Mouse (Mus musculus) G1E-ER4 (cell line): Measurements from ENCODE around the gene Pxmp2. TPM values are rescaled to one million over a fixed set of nuclear protein-coding genes. Genes with fewer than 3 reads are reported as not detected.
A peak's percentile ranks its signal among the peaks of the same experiment; 100 is the strongest.

Experiments used
- GATA1 ChIP-seq: IDR thresholded peaks from one replicate; pipeline ENCODE4 v1.8.0; 2012; ENCODE audit warnings: low read length, inconsistent platforms
- polyA plus RNA-seq: library from polyadenylated mRNA; stranded (reverse); fragments of >175 nt; gene quantifications from 2 replicates; pipeline ENCODE4 v1.2.3, GENCODE M21; 2012

The Pxmp2 gene
- 41.5 and 51.4 TPM in 2 replicates for polyA plus RNA-seq

GRCm38 (mm10) chr5:110285770-110286445, at the start of gene Pxmp2, which contains the start of gene Pole:
Gene Pxmp2, minus strand, starts transcription at chr5:110286186.
Gene Pole, plus strand, starts transcription at chr5:110286306.
- no peak for TF ChIP-seq GATA1

DNA sequence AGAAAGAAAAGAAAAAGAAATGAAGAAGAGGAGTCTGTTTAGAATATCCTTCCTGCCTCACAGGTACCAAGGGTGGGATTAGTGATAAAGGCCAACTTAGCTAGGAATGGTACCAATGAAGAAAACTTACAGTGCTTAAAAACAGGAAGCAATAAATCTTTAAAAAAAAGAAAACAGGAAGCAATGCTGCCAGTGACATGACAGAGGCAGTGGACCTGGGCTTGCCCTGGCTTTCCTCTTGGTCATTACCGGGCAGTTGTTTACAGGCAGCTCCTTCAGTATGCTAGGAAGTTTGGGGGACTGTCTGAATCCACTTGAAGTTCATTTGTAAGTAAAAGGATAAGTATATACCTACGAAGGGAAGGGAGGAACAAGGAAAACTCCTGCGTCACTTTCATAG, 44.5 kb upstream of the Pxmp2 start:
- no peak for TF ChIP-seq GATA1

DNA sequence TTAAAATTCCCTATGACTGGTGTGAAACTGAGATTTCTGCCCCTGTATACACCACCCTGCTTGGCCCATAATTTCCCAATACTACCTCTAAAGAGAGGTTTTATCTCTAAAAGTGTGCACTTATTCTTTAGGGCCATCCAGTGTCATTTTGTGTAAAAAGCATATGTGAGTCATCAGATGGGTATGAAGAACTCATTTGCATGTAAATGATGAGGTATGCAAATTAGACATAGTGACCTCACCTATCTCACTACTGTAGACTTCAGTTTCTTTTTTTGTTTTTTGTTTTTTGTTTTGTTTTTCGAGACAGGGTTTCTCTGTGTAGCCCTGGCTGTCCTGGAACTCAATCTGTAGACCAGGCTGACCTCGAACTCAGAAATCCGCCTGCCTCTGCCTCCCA, 27.1 kb upstream of the Pxmp2 start:
- TF ChIP-seq GATA1 = no peak

- TF ChIP-seq GATA1 = no peak
These were observed 22.9 kb upstream of the Pxmp2 start for GRCm38 (mm10) chr5:110308861-110309260.

DNA sequence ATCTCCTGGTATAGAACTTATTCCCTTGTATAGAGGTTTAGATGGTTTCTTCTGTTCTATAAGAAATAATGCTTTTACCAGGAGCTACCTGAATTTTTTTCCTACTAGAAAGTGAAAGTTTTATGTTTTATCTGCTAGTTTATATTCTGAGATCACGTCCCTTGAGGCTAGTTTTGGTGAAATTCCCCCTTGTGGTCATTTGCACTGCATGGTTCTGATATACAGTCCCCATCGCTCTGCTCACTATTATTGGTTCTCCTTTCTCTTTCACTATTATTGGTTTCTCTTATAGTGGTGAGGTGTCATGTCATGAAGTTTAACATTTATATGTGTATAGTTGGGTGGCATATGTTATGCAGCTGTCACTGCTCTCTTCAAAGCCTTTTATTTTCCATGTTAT, 14.6 kb upstream of the Pxmp2 start:
- TF ChIP-seq GATA1 = no peak

DNA sequence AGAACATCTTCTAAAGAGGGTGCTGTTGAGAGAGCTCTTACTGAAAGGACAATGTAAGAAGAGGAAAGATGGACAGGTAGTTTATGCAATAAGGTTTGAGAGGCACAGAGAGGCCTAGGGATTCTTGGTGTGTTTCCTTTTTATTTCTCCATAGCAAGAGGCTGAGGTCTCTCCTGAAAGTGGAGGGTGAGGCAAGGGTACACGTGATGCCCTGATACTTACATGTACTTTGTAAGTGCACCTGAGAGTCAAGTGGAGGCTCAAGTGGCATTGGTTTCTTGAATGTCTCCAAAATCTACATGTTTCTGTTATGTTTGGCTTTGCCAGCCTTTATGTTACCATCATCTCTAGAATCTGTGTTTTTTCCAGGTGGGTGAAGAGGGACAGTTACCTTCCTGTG, 10.7 kb upstream of the Pxmp2 start:
- TF ChIP-seq GATA1 = no peak

GRCm38 (mm10) chr5:110291649-110292048, 5.7 kb upstream of the Pxmp2 start:
- no peak for TF ChIP-seq GATA1

- TF ChIP-seq GATA1 = no peak
These were observed 1.1 kb upstream of the Pxmp2 start for GRCm38 (mm10) chr5:110287084-110287475.

GRCm38 (mm10) chr5:110286446-110287083, 579 bp upstream of the Pxmp2 start:
- no peak for TF ChIP-seq GATA1

DNA sequence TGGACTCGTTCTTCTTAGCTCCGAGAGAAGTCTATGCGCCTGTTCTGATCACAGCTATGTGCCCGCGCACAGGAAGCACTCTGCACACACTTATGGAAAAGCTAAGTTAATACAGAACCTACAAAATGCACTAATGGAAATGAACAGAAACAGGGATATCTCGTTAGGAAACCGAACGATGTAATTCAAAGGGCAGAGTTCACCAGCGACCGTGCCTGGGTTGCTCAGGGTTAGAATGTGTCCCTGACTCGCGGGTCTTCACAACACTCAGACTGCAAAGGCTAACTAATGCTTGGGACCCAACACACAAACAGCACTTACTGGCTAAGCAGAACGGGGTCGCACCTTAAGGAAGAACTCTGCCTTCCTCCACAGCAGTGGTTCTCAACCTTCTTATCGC, 830 bp downstream of the Pxmp2 start:
- TF ChIP-seq GATA1 = no peak

DNA sequence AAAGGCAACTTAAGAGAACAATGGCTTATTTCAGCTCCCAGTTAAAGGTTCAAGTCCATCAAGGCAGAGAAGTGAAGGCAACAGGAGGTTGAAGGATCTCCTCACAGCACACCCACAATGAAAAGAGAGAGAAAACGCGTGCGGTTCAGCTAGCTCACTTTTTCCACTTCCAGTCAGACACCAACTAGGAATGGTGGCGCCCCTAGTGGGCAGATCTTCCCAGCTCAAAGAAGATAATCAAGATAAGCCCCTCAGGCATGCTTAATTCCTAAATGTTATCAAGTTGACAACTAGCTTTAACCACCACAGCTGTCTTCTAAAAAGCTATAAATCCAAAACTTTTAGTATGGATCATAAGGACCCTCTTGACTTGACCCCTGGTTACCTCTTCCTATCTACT, 1.4 kb downstream of the Pxmp2 start:
- TF ChIP-seq GATA1 = peak; percentile 71

DNA sequence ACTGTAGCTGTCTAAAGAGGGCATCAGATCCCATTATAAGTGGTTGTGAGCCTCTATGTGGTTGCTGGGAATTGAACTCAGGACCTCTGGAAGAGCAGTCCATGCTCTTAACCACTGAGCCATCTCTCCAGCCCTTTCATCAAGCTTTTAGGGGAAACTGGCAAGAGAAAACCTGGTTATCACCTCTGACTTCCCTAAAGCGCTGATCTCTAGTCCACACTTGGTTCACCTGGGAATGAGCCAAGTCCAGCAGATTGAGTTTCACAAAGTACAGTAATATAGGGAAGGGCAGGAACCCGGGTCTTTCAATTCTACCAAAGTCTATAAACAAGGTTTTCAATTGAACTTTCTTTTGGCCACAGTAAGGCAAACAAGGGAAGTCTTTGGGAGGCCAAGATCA, 4.0 kb downstream of the Pxmp2 start:
- TF ChIP-seq GATA1 = no peak

GRCm38 (mm10) chr5:110276910-110277309, 9.1 kb downstream of the Pxmp2 start:
- TF ChIP-seq GATA1 = no peak

DNA sequence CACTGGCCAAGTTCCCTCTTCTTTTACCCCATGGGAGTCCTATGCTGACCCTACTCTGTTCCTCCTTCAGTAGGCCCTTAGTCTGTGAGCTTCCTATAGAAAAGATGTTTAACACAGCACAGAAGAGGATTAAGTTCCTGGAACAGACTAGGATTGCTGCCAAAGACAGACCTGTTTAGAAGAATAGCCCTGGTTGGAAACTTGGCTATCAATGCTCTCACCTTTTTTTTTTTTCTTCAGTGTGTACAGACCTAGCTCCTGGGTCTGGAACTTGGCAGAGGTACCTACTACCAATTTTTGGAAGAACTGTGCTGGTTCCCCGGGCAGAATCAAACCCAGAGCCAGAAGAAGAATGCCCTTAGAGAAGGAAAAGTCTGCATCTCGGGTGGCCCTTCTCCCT, 9.6 kb downstream of the Pxmp2 start:
- no peak for TF ChIP-seq GATA1

DNA sequence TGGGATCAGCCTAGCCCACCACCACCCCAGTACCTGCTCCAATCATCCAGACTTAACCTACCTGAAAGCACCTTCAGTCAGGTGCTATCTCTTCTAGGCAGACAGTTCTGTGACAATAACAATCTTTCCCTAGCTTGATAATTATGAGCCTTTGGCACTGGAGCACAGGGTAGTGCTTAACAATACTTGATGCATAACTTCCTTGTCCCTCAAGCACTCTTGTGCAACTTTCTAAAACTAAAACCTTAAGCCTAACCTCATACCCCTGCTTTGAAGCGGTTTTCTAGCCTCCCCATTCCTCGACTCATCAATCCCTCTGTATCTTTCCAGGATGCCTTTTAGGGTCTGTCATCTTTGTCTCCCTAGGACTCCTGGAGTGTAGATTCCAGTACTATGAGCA, 11.1 kb downstream of the Pxmp2 start:
- no peak for TF ChIP-seq GATA1

GRCm38 (mm10) chr5:110274147-110274546, 11.8 kb downstream of the Pxmp2 start:
- TF ChIP-seq GATA1 = peak; percentile 77

- TF ChIP-seq GATA1 = no peak
These were observed 15.7 kb downstream of the Pxmp2 start for GRCm38 (mm10) chr5:110270242-110270641.
